Comparison of ENCODE assay signal across 35 mouse cellular contexts in the genomic region with DNA sequence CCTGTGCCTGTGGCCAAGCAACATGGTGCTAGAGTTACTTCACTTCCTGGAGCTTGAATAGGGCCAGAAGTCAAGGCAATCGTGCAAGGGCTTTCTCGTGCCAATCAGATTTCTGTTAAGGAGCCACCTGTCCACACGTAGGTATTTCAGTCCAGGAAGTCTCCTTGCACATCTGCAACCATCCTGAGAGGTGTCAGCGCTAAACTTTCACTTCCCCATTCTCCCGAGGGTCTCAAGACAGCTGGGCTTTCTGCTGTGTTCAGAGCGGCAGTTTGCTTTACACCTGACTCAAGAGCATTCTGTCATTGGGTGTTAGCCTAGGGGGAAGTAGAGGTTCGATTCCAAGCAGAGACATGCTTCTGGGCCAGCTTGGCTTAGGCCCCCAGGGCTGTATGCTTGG.
DNase-seq lines count a peak whose midpoint lies in the region; ATAC-seq and TF ChIP-seq lines count a peak whose summit lies in the region.
"Had no signal": no experiment of that assay in that cellular context is flagged by ENCODE, and none has a peak within 500 bp of the region (broad histone marks: within the 10 kb centered on the region; RNA-seq: fewer than 3 reads in every experiment).

No protein-coding gene starts in this region.

- H3K4me2 ChIP-seq in hindbrain, embryonic 13.5 days = no peak overlapping the region
- H3K4me2 ChIP-seq: forebrain, embryonic 13.5 days; heart, embryonic 12.5 days; intestine, embryonic 15.5 days; liver, embryonic 13.5 days; neural tube, embryonic 12.5 days had no signal

- WGBS in spleen, adult 2 months = 16% methylated on average over 7 of the region's 7 CpGs
- WGBS in hindbrain, embryonic 13.5 days = 84% methylated on average over 7 of the region's 7 CpGs

- peak; percentile 15 to 18 for DNase-seq in spleen, adult 2 months (ENCODE audit: low read depth in 1 of 2, low spot score in 2 of 2)
- DNase-seq in spleen, adult 12 weeks (ENCODE audit: low spot score) = no peak
- DNase-seq in ZHBTc4 (ENCODE audit: low read depth, low spot score) = peak; percentile 43
- DNase-seq in heart, adult 9 months (ENCODE audit: low spot score in 2 of 2) = no peak
- no peak for DNase-seq in gastrocnemius, adult 2 months
- DNase-seq: adrenal gland, postnatal 14 days; cerebellum, adult 18-20 months; cerebellum, postnatal 10 days; gastrocnemius, postnatal 25 days; heart, adult 18-20 months; kidney, adult 8-10 months; kidney, postnatal 4 days; layer of hippocampus, postnatal 36 days; left cerebral cortex, postnatal 4 days; liver, embryonic 13.5 days; lung, adult 2 months; lung, postnatal 10 days; right cerebral cortex, postnatal 4 days; thymus, adult 18-20 months; thymus, postnatal 25 days had no signal

- no peaks in the 10 kb centered on the region for H3K27me3 ChIP-seq in spleen, adult 2 months (ENCODE audit: control insufficient read depth, insufficient read depth, low read length)
- H3K27me3 ChIP-seq in hindbrain, embryonic 13.5 days = no peaks in the 10 kb centered on the region
- H3K27me3 ChIP-seq: forebrain, embryonic 13.5 days; heart, embryonic 12.5 days; intestine, embryonic 15.5 days; liver, embryonic 13.5 days; neural tube, embryonic 12.5 days had no signal

- intact Hi-C loops in gastrocnemius, adult 2 months (cut with DNase I) = no loop called here

- TF ChIP-seq POLR2A in spleen, adult 2 months (IDR thresholded peaks at IDR 0.05; ENCODE audit: low read depth, low read length) = no peak

- no peak overlapping the region for H3K4me3 ChIP-seq in spleen, adult 2 months (ENCODE audit: extremely low read depth, insufficient read depth, insufficient read length)
- no peak overlapping the region for H3K4me3 ChIP-seq in hindbrain, embryonic 13.5 days
- no peak overlapping the region for H3K4me3 ChIP-seq in gastrocnemius, adult 2 months
- H3K4me3 ChIP-seq: forebrain, embryonic 13.5 days; heart, embryonic 12.5 days; hindbrain, embryonic 10.5 days; intestine, embryonic 15.5 days; liver, embryonic 13.5 days; midbrain, embryonic 10.5 days; myocyte; neural tube, embryonic 12.5 days had no signal

- no peaks in the 10 kb centered on the region for H3K36me3 ChIP-seq in spleen, adult 2 months (ENCODE audit: control insufficient read depth, insufficient read depth, low read length)
- no peaks in the 10 kb centered on the region for H3K36me3 ChIP-seq in hindbrain, embryonic 13.5 days
- H3K36me3 ChIP-seq: G1E; heart, embryonic 12.5 days; hindbrain, embryonic 10.5 days; intestine, embryonic 15.5 days; liver, embryonic 13.5 days; midbrain, embryonic 10.5 days; neural tube, embryonic 12.5 days had no signal

- no peaks in the 10 kb centered on the region for H3K9me3 ChIP-seq in hindbrain, embryonic 13.5 days
- H3K9me3 ChIP-seq: forebrain, embryonic 13.5 days; G1E; heart, embryonic 12.5 days; hindbrain, embryonic 10.5 days; intestine, embryonic 15.5 days; liver, embryonic 13.5 days; midbrain, embryonic 10.5 days; neural tube, embryonic 12.5 days had no signal

- no peak overlapping the region for H3K27ac ChIP-seq in spleen, adult 2 months (ENCODE audit: insufficient read depth, low read length)
- no peak overlapping the region for H3K27ac ChIP-seq in hindbrain, embryonic 13.5 days
- H3K27ac ChIP-seq in gastrocnemius, adult 2 months = no peak overlapping the region
- H3K27ac ChIP-seq: forebrain, embryonic 13.5 days; hindbrain, embryonic 10.5 days; hindbrain, postnatal 0 days; intestine, embryonic 15.5 days; kidney, postnatal 0 days; liver, embryonic 13.5 days; macrophage; midbrain, embryonic 10.5 days; neural tube, embryonic 12.5 days; stomach, postnatal 0 days had no signal

- TF ChIP-seq CTCF in spleen, adult 2 months (IDR thresholded peaks at IDR 0.05; ENCODE audit: extremely low read depth, insufficient read depth, insufficient read length, insufficient replicate concordance) = no peak
- TF ChIP-seq CTCF in gastrocnemius, adult 2 months (IDR thresholded peaks at IDR 0.05) = no peak

- peaks cover 4% of the 10 kb centered on the region; the same call in 1 of the 2 replicates for H3K4me1 ChIP-seq in spleen, adult 2 months (ENCODE audit: control insufficient read depth, insufficient read depth, insufficient read length)
- no peaks in the 10 kb centered on the region for H3K4me1 ChIP-seq in hindbrain, embryonic 13.5 days (replicated peaks)
- H3K4me1 ChIP-seq: forebrain, embryonic 13.5 days; heart, embryonic 12.5 days; hindbrain, embryonic 10.5 days; intestine, embryonic 15.5 days; liver, embryonic 13.5 days; neural tube, embryonic 12.5 days had no signal

- ATAC-seq in megakaryocyte, adult 5-6 weeks (ENCODE audit: poor library complexity, severe bottlenecking) = peak; percentile 82
- no peak for ATAC-seq in hindbrain, embryonic 13.5 days (ENCODE audit: low FRiP score)
- ATAC-seq: CD4-positive, CD25-positive, alpha-beta regulatory T cell, adult 4 months; forebrain, embryonic 13.5 days; hindbrain, postnatal 0 days; intestine, embryonic 15.5 days had no signal

- H3K9ac ChIP-seq in hindbrain, embryonic 13.5 days = no peak overlapping the region
- H3K9ac ChIP-seq: forebrain, embryonic 13.5 days; heart, embryonic 12.5 days; intestine, embryonic 15.5 days; liver, embryonic 13.5 days; neural tube, embryonic 12.5 days had no signal

Comparison
In these comparisons a context has a peak if more than half of its experiments do, and no peak if none do; other contexts are left out.
1. DNase-seq: peak in spleen, adult 2 months (2 of 2) and ZHBTc4 (single experiment); none in spleen, adult 12 weeks (single experiment), heart, adult 9 months (0 of 2) and gastrocnemius, adult 2 months (single experiment).